Mouse (Mus musculus): ENCODE results near the gene Tmem143.

Gene Tmem143

DNA sequence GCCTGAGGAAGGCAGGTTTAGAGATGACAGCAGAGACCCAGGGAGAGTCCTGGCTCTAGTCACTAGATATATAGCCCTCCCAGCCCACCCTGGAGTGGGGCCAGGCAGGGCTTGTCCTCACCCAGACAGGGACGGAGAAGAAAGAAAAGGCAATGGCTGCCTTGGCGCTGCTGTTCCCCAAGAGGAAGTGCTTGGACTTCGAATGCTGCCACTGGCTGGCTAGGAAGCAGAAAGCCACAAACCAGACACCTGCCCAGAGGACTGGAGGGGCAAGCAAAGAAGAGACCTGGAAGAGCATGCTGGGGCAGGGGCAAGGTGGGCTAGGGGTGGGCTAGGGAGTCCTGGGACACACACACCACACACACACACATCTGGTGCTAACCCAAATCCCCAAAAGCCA is 9.5 kb upstream of the Tmem143 start:
- no peak for DNase-seq (ENCODE audit: low spot score)

DNA sequence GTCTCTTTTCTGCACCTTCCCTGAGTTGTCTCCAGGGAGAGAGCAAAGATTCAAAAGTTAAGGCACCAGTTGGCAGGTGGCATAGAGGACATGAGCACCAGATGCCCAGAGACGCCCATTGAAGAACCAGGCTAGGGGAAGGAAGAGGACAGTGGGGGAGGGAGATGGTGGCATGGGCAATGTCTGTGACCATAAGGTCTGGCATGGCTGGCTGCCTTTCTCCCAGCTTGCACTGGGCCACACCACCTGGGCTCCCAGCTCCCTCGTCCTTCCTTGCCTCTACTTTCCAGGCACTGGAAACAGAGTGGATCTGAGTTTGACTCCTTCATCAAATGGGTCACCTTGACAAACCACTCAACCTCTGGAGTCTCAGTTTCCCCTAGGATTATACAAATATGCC is 4.1 kb upstream of the Tmem143 start:
- DNase-seq (ENCODE audit: low spot score) = no peak

DNA sequence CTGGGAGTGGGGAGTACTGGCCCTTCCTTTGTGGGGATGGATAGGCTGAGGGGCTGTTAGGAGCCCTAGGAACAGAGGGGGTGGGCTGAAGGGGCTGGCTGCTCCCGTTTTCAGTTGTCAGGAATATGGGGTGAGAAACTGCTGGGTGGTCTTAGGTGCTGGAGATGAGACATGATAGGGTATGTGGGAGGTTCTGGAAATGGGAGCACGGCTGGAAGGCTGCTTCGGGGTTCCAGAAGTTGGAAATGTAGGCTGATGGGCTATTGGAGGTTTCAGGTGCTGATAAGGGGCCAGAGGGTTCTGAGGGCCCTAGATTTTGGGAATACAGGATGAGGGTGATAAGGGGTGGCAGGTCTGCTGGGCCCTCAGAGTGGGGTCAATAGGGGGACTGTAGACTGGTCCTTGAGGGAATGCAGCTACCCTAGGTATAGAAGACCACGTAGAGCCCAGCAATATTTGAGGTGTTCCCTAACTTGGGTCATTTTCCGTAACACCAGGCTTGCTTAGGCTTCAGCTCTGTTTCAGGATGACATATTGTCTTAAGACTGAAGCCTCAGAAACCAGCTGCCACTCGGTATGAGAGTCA is 717 bp upstream of the Tmem143 start:
- no peak for DNase-seq (ENCODE audit: low spot score)

DNA sequence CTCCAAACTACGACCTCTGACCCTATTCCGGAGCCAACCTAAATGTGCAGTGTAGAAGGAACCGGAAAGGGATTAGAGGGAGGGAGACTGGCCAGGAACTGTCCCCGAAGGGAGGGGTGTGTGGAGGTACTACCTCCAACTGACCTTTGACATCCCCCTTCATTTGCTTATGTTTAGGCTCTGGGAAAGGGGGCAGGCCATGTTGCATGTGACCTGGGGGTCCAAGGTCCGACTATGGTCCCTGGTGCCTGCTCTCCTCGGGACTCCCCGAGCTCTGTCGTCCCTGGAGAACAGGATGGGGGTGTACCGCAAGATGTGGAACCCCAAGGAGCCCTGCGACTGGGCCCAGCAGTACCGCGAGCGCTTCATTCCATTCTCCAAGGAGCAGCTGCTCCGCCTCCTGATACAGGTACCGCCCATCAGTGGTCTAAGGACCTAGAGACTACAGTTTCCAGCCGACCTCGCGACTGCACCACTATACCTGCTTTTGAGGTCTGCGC is 567 bp downstream of the Tmem143 start:
- DNase-seq (ENCODE audit: low spot score) = no peak

DNA sequence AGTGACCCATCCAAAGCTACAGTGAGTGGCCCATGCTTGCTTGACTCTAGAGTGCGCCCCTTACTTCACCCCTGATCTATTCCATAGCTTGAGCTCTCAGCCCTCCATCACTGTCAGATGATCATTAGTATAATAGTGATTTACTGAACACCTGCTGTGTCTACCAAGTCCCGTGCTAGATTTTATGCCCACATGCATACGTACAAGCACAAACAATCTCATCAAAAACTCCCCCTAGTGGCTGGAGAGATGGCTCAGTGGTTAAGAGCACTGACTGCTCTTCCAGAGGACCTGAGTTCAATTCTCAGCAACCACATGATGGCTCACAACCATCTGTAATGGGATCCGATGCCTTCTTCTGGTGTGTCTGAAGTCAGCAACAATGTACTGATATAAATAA is 1.4 kb downstream of the Tmem143 start:
- peak; percentile 47 for DNase-seq (ENCODE audit: low spot score)

DNA sequence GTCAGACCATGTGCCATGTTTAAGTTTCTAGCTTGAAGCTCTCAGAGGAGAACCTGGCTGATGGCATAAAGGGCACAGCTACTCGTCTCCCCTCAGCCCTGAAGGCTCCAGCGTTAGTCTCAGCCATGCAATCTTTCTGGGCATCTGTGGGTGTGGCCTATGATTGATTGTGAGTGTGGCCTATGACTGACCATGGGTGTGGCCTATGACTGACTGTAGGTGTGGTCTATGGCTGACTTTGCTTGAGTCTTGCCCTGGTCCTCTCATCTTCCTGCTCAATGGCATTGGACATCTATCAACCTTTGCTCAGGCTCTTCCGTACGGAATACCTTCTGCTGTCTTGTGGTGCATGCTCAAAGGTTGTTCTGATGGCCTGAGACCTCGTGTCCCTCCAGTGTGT is 4.8 kb downstream of the Tmem143 start:
- DNase-seq (ENCODE audit: low spot score) = peak; percentile 23

DNA sequence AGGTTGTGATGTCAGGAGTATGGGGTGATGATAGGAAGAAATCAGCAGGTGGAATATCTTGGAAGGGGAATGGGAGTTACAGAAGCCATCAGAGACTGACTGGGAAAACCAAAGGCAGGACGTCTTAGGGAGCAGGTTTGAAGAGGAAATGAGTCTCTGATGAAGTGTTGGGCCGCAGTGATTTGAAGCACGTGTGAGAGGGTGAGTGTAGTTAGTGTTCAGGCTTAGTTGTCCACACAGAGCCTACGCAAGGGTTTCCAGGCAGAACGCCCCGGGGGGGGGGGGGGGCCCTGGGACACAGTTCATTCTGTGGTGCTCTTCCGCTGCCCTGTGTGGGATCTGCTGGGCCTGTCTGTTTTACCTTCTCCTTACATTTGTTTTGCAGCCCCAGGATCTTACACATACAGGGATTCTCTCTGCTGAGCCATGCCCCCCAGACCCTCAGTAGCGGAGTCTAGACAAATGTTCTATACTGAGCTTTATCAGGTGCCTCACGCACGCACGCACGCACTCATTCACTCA is 5.8 kb downstream of the Tmem143 start:
- no peak for DNase-seq (ENCODE audit: low spot score)

DNA sequence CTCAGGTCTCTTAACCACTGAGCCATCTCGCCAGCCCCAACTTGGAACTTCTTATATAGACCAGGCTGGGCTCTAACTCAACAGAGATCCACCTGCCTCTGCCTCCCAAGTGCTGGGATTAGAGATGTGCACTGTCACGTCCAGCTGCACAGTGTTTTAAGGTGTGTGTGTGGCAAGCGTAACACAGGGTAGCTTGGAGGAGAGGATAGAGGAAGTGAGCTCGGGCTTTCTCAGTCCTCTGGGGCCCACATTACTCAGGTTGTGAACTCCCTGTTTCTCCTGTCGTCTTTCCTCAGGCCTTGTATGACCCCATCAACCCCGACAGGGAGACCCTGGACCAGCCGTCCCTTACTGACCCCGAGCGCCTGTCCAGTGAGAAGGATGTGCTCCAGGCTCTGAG is 9.9 kb downstream of the Tmem143 start:
- no peak for DNase-seq (ENCODE audit: low spot score)

DNA sequence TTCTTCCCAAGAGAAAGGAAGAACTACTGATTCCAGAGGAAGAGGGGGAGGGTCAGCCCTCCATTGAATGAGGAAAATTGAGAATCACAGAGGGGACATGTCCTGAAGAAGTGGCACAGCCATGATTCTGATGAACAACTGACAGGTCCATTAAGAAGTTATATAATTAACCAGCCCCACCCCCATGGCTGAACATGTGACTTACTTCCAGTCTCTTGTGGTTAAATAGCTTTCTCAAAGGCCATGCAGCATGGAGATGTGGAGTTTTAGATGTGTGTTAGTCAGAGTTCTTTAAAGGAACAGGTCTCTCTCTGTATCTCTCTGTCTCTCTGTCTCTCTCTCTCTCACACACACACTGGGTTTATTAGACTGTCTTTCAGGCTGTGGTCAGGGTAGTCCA is 11.6 kb downstream of the Tmem143 start:
- DNase-seq (ENCODE audit: low spot score) = no peak

DNA sequence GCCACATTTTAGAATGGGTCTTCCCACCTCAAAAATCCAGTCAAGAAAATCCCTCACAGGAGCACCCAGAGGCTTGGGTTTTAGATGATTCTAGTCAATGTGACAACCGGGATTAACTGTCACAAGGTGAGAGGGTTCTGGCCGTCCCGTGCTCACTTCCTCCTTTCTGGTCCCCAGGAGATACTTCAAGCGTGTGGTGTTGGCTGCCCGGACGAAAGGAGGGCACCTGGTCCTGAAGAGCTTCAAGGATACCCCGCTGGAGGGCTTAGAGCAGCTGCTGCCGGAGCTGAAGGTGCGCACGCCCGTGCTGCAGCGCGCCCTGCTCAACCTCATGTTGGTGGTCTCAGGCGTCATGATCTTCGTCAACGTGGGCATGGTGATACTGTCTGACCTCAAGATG is 12.4 kb downstream of the Tmem143 start:
- no peak for DNase-seq (ENCODE audit: low spot score)

DNA sequence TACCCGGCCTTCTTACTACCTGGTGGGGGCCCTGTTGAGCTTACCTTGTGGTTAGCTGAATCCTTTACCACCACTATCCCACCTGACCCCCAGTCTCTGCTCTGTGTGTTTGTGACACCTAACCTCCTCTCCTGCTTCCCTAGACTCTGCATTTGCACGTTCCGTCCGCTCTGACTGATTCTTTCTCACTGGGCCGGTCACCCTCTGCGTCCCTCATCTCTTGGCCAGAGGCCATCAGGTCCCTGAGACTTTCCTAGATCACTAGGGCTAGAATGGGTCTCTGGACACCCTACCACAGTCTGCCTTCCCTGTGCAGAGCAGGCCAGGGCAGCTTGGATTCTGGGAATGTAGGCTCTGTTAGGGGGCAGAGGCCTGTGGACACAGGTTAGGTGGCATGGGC is 17.3 kb downstream of the Tmem143 start:
- no peak for DNase-seq (ENCODE audit: low spot score)

DNA sequence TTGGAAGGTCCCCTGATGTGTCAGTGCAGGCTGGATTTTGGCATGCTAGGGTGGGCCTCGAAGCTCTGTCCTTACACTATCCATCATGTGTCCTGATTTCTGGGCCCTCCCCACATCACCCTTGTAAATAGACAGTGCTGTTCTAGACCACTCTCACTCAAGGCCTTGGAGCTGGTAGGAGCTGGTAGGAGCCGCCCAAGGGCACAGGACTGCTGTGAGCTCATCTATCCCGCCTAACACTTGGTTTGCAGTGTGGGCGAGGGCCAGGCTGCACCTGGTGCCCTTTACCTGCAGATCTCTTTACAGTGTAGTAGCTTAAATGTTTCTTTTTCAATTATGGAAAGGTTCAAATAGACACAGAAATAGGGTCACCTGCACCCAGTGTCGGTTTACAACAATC is 18.3 kb downstream of the Tmem143 start:
- no peak for DNase-seq (ENCODE audit: low spot score)

DNA sequence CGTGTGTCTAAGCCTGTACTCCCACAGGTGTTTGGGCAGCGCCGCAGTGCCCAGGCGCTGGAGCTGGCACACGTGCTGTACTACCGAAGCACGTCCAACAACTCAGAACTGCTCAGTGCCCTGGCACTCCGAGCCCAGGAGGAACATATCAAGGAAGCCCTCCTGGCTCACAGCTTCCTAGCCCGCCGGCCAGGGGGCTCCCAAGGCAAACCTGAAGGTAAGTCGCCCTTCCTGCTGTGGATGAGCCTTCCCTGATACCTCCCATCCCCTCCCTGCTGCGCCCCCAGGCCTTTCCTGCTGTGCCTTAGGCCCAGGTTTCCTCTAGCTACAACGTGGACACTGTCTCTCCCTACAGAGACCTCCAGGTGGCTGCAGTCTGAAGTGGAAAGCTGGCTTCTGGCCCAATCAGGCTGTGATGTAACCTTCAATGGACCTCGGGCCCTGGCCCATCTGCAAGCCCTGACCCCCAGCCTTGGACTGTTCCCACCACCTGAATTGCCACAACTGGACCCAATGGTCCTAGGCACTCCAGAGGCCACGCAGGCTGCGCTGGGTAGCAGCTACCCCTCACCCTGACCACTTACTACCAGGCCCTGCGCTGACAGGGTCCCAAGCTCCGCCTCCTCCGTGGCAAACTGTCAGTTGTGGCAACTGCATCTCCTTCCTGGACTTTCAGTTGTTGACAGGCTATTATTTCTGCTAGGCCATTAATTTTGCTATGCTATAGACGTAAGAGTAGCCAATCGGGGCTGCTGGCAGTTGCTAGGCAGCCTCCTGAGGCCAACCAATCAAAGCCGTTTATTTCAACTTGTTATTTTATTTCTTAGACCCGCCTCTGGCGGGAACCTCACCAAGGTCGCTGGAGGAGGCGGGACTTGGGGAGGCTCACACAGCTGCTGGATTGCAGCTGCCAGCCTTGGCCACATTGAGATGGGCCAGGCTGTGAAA is 19.6 kb downstream of the Tmem143 start:
- peak; percentile 17 for DNase-seq (ENCODE audit: low spot score)

DNA sequence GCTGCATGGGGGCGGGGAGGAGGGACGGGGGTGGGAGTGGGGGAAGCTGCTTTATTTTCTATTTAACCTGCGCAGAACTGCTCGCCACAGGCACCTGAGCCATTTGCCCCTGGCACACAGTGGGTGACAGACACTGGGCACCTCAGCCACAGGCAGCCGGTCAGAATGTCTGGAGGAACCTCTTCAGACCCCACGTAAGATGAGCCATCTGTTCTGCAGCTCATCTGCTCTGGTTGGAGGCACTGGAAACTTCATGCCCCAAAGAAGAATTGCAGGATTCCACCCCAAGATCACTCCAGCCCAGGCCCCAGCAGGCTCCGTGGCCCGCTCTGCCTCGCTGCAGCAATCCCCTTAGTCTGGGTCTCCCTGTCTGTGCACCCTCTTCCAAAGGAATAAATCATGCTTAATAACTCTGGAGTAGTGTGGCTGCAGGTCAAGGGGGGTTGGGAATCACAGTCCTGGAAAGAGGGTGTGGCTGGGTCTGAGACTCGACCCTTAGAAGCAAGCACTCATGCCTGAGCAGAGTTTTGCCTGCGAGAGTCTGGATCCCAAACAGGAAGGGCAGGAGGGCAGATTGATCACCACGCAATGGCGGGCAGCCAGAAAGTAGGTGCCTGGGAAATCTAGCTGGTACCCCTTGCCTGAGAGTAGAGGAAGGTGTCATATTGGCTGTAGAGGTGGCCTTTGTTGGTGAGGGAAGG is 20.4 kb downstream of the Tmem143 start:
- DNase-seq (ENCODE audit: low spot score) = no peak

DNA sequence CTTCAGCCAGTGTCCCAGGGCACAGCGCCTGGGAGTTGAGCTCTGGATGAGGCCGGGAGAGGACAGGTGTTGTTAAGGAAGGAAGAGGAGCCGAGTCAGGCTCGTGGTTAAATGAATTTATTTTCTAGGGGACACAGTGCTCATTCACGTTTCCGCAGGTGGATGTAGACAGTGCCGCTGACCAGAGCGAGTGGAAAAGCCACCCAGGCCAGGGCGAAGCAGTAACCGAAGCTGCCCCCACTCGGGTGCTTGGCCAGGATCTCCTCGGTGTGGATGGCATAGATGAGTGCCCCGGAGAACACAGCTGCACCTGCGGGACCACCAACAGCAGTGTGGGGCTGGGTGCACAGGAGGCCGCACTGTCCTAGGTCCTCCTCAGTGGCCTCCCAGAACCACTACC is 21.2 kb downstream of the Tmem143 start:
- no peak for DNase-seq (ENCODE audit: low spot score)

DNA sequence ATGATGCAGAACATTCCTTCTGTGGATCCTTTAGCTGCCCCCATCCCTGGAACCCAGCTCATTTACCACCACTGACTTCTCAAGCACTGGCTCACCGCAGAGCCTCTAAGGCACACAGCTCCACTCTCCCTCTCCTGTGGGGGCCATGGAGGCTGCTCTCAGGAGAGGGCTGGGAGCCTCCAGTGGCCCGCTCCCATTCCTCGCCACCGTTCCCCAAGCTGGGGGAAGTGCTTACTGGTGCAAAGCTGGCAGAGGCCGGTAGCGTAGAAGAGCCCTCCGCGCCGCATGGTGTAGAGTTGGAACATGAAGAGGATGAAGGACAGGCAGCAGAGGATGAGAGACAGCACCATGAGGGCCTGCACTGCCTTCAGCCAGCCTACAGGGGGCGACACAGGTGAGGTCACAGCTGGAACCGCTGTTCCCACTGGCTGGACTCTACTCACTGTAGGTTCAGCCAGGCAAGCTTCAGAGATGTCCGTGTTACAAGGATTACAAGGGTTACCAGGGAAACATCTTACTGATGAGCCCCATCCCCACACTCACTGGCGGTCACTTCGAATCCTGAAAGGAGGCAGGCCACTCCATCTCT is 22.4 kb downstream of the Tmem143 start:
- no peak for DNase-seq (ENCODE audit: low spot score)

DNA sequence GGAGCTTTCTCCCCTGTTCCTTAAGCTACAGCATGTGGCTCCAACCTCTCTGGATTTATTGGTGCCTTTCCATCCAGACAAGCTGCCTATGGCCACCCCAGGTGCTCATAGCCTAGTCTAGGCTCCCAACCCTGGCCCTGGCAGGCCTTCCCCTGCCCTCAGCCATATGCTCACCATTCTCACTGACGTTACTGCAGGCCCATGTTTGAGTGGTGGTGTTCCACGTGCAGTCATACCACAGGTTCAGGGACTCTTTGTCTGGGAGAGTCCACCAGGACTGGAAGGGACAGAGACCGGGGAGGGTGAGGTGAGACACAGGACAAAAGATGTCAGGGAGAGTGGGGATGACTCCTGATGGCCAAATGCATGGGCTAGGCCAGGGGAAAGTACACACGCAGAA is 23.0 kb downstream of the Tmem143 start:
- no peak for DNase-seq (ENCODE audit: low spot score)

DNA sequence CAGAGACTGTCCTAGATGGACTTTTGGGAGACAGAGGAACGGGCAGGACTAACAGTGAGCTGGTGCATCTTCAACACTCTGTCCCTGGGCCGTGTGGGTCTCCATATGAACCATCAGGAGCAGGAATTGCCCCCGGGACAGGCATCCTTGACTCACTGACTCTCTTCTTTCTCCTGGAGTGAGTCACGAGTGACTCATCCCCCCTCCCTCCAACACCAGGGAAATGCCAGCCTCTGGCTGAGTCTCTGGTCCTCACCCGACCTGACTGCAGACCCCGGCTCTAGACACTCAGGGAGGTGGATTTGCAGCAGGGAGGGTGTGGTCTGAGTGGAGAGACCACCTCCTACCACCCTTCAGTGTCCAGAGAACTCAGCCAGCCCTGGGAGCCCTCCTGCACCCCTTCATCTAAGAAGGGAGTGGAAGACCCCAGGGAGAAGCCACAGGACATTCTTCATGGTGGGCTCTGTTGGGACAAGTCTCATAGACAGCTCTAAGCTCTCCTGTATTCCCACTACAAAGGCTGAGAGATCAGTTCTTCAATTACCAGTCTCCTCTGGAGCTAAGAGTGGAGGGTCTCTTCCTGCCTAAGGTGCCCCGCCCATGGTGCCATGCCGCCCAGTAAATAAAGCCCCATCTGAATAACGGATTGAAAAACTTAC is 24.0 kb downstream of the Tmem143 start:
- DNase-seq (ENCODE audit: low spot score) = no peak

DNA sequence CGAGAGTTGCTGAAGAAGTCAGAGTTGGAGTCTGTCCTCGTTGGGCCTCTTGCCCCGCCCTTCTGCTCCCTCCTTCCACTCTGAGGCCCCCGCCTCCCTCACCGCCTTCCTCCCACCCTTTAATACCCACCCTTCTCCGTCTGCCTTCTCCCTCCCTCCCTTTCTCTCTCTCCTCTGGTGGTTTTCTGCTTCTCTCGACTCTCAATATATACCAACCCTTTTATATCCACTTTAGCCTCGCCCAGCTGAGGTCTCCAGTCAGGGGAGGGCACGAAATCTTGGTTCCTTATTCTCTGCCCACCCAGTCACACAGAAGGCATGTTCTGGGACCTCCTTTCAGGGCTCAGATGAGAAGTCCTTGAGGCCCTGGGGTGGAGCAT is 24.5 kb downstream of the Tmem143 start, which contains the start of gene Emp3:
Gene Emp3 (minus strand): TSS at position 163 of the 380 bp plus-strand sequence.
- DNase-seq (ENCODE audit: low spot score) = no peak

DNA sequence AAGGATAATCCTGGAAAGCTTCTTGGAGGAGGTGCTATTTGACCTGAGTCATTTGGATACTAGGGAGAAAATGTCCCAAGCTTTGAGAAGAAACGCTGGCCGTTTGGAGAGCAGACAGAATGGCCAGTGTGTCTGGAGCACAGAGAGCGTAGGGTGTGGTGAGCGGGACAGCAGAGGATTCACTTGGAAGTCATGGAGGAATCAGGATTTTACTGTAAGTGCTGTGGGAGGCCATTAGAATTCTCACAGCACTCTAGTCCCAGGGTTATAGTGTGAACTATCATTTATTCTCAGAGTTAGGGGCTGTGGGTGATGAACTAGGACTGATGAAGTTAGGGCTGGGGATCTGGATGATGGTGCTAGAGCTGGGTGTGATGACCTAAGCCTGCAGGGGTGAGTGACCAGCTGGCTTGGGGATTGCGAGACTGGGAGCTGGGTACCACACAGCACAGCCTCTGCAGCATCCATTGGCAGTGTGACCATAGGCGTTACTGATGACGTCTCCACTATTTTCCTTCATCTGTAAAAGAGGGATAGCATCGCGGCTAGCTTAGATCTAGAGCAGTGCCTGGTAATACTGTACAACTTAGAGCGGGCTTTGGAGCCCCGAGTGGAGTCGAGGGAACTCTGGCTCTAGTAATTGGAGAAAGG is 25.3 kb downstream of the Tmem143 start:
- DNase-seq (ENCODE audit: low spot score) = no peak
